Mouse (Mus musculus) small intestine, adult 2 months (tissue): Measurements from ENCODE around the gene B3gnt4. TPM values are rescaled to one million over a fixed set of nuclear protein-coding genes. Genes with fewer than 3 reads are reported as not detected.

ENCODE experiments used
- H3K27ac ChIP-seq: fragments of 200-500 bp; 2 replicates; pipeline ENCODE4 v1.5.1; 2012; ENCODE audit warnings: low read depth, low read length, control low read depth, inconsistent platforms; ENCODE audit not compliant: insufficient read depth
- H3K27me3 ChIP-seq: fragments of 200-500 bp; 2 replicates; pipeline ENCODE4 v1.6.1; 2012; ENCODE audit warnings: mild to moderate bottlenecking, moderate library complexity, low read length, inconsistent platforms; ENCODE audit not compliant: control insufficient read depth, insufficient read depth
- H3K36me3 ChIP-seq: fragments of 200-500 bp; 2 replicates; pipeline ENCODE4 v1.6.1; 2012; ENCODE audit warnings: mild to moderate bottlenecking, low read length, control low read depth, inconsistent platforms; ENCODE audit not compliant: control insufficient read depth, insufficient read depth
- H3K4me1 ChIP-seq: fragments of 200-500 bp; 2 replicates; pipeline ENCODE4 v1.6.1; 2012; ENCODE audit warnings: low read length, inconsistent platforms, mixed read lengths; ENCODE audit not compliant: control insufficient read depth, insufficient read depth, insufficient read length
- H3K4me3 ChIP-seq: fragments of 200-500 bp; 2 replicates; pipeline ENCODE4 v1.5.1; 2012; ENCODE audit warnings: low read depth, mild to moderate bottlenecking, control low read depth, inconsistent platforms, low read length, moderate library complexity
- CTCF ChIP-seq: fragments of 200-500 bp; IDR thresholded peaks from 2 replicates; pipeline ENCODE4 v1.5.1; 2012; ENCODE audit warnings: low read depth, mild to moderate bottlenecking, control low read depth, inconsistent platforms, low read length, moderate library complexity, mixed read lengths; ENCODE audit not compliant: insufficient replicate concordance, insufficient read length; ENCODE audit errors: extremely low read depth
- POLR2A ChIP-seq: fragments of 200-500 bp; IDR thresholded peaks from 2 replicates; pipeline ENCODE4 v1.6.1; 2012; ENCODE audit warnings: low read depth, mild to moderate bottlenecking, control low read depth, inconsistent platforms, low read length, moderate library complexity
- WGBS: fragments of 180-500 bp; shearing (Covaris S2); methylation state at CpG from one replicate; pipeline ENCODE4 v1.1.7; 2018; 5-methylcytosine and 5-hydroxymethylcytosine counted together
- polyA plus RNA-seq: library from polyadenylated mRNA; depleted of rRNA; stranded (reverse); fragments of >200 nt; gene quantifications from 2 replicates; pipeline ENCODE4 v1.2.3, GENCODE M21; 2012; rRNA removed

The B3gnt4 gene
- polyA plus RNA-seq, 1 experiment = not detected

- H3K4me3 ChIP-seq = no peak overlapping the region
- peaks cover 3% of the 10 kb centered on the region for H3K4me1 ChIP-seq
- WGBS = 74% methylated on average over 7 of the region's 7 CpGs
- H3K36me3 ChIP-seq = peaks cover 38% of the 10 kb centered on the region
- no peak overlapping the region for H3K27ac ChIP-seq
- no peaks in the 10 kb centered on the region for H3K27me3 ChIP-seq
- TF ChIP-seq POLR2A (no peak), CTCF (no peak)
Observed at GRCm38 (mm10) chr5:123528641-123529040, 18.4 kb downstream of the B3gnt4 start.

- Histone ChIP-seq H3K4me1 (no peaks in the 10 kb centered on the region), H3K36me3 (peaks cover 49% of the 10 kb centered on the region), H3K27me3 (no peaks in the 10 kb centered on the region), H3K27ac (no peak overlapping the region), H3K4me3 (no peak overlapping the region)
- 91% methylated on average over 8 of the region's 8 CpGs for WGBS
- TF ChIP-seq CTCF (no peak), POLR2A (no peak)
Observed at GRCm38 (mm10) chr5:123530056-123530455, 19.8 kb downstream of the B3gnt4 start.

- Histone ChIP-seq H3K36me3 (peaks cover 64% of the 10 kb centered on the region), H3K27ac (no peak overlapping the region), H3K27me3 (no peaks in the 10 kb centered on the region), H3K4me3 (no peak overlapping the region), H3K4me1 (no peaks in the 10 kb centered on the region)
- TF ChIP-seq POLR2A = no peak
- no peak for TF ChIP-seq CTCF
- WGBS = 93% methylated on average over 10 of the region's 10 CpGs
Observed at GRCm38 (mm10) chr5:123533801-123534200, 23.5 kb downstream of the B3gnt4 start.

GRCm38 (mm10) chr5:123555693-123556092 lies 45.4 kb downstream of the B3gnt4 start:
- Histone ChIP-seq H3K4me1 (no peaks in the 10 kb centered on the region), H3K27ac (no peak overlapping the region), H3K4me3 (no peak overlapping the region), H3K36me3 (peaks cover 36% of the 10 kb centered on the region), H3K27me3 (no peaks in the 10 kb centered on the region)
- WGBS = 93% methylated on average over 7 of the region's 7 CpGs
- TF ChIP-seq POLR2A (no peak), CTCF (no peak)

GRCm38 (mm10) chr5:123556451-123556850 lies 46.2 kb downstream of the B3gnt4 start:
- Histone ChIP-seq H3K36me3 (peaks cover 41% of the 10 kb centered on the region), H3K4me1 (no peaks in the 10 kb centered on the region), H3K27ac (no peak overlapping the region), H3K27me3 (no peaks in the 10 kb centered on the region), H3K4me3 (no peak overlapping the region)
- WGBS = 59% methylated on average over 2 of the region's 2 CpGs
- TF ChIP-seq CTCF = no peak
- no peak for TF ChIP-seq POLR2A

- TF ChIP-seq POLR2A (no peak), CTCF (no peak)
- Histone ChIP-seq H3K4me3 (no peak overlapping the region), H3K4me1 (no peaks in the 10 kb centered on the region), H3K27ac (no peak overlapping the region), H3K27me3 (no peaks in the 10 kb centered on the region), H3K36me3 (peaks cover 62% of the 10 kb centered on the region)
- WGBS = 77% methylated on average over 8 of the region's 8 CpGs
Observed at GRCm38 (mm10) chr5:123559588-123559987, 49.3 kb downstream of the B3gnt4 start.

- Histone ChIP-seq H3K4me1 (no peaks in the 10 kb centered on the region), H3K27ac (no peak overlapping the region), H3K36me3 (peaks cover 64% of the 10 kb centered on the region), H3K27me3 (no peaks in the 10 kb centered on the region), H3K4me3 (no peak overlapping the region)
- TF ChIP-seq CTCF (no peak), POLR2A (no peak)
- 95% methylated on average over 11 of the region's 11 CpGs for WGBS
Observed at GRCm38 (mm10) chr5:123561128-123561527, 50.9 kb downstream of the B3gnt4 start.

Other genes starting within 250 kb of the B3gnt4 start
- 2.1 and 2.8 TPM in 2 replicates for gene Bcl7a, start 166.6 kb upstream of the B3gnt4 start, polyA plus RNA-seq
- 25.3 and 39.7 TPM in 2 replicates for gene Mlxip, start 115.7 kb upstream of the B3gnt4 start, polyA plus RNA-seq
- not detected in 2 replicates for gene Lrrc43, start 21.2 kb upstream of the B3gnt4 start, polyA plus RNA-seq
- not detected in 2 replicates for gene Il31, start 21.0 kb upstream of the B3gnt4 start, polyA plus RNA-seq
- gene Diablo, start 13.7 kb downstream of the B3gnt4 start, polyA plus RNA-seq = 16.8 and 25.6 TPM in 2 replicates
- 6.9 and 9.3 TPM in 2 replicates for gene Gm49027, start 15.0 kb downstream of the B3gnt4 start, polyA plus RNA-seq
- 4.6 and 7.8 TPM in 2 replicates for gene Vps33a, start 62.6 kb downstream of the B3gnt4 start, polyA plus RNA-seq
- 4.4 and 4.5 TPM in 2 replicates for gene Clip1, start 174.2 kb downstream of the B3gnt4 start, polyA plus RNA-seq
- 10.2 and 19.2 TPM in 2 replicates for gene Zcchc8, start 210.6 kb downstream of the B3gnt4 start, polyA plus RNA-seq
- 1.9 and 6.0 TPM in 2 replicates for gene Rsrc2, start 239.0 kb downstream of the B3gnt4 start, polyA plus RNA-seq
- 0.55 and 1.8 TPM in 2 replicates for gene Kntc1, start 239.3 kb downstream of the B3gnt4 start, polyA plus RNA-seq